Mouse (Mus musculus) gastrocnemius, adult 8-10 months (tissue): Measurements from ENCODE around the gene Tnip2. TPM values are rescaled to one million over a fixed set of nuclear protein-coding genes. Genes with fewer than 3 reads are reported as not detected.

ENCODE experiments used
- DNase-seq, 2 experiments: peaks; one replicate each; pipeline ENCODE4 v3.0.0; 2022; ENCODE audit warnings: low spot score in 2 of 2
- total RNA-seq, 4 experiments: library from RNA; stranded (reverse); gene quantifications; 2 replicates each; pipeline ENCODE4 v1.2.4; 2022

Tnip2 gene
- total RNA-seq, 4 experiments from 2014 or later, result 1.7 to 4.0 (median 2.6) TPM

DNA sequence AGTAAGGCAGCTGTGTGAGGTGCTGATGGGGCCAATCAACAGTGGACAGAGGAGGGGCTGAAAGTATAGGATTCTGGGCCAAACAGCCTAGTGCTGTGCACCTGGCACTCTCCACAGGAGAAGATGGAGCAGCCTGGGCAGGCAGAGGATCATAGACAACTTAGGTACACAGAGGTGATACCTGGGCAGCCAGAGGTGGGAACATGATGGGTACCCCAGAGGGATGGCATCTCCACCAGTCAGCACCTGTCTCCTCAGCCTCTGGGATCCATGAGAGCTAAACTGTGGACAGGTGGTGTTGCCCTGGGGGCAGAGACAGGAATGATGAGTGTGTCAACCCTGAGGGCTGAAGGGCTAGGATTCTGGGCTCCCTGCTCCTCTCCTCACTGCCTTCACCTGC, 10.7 kb upstream of the Tnip2 start:
- no peak for DNase-seq

DNA sequence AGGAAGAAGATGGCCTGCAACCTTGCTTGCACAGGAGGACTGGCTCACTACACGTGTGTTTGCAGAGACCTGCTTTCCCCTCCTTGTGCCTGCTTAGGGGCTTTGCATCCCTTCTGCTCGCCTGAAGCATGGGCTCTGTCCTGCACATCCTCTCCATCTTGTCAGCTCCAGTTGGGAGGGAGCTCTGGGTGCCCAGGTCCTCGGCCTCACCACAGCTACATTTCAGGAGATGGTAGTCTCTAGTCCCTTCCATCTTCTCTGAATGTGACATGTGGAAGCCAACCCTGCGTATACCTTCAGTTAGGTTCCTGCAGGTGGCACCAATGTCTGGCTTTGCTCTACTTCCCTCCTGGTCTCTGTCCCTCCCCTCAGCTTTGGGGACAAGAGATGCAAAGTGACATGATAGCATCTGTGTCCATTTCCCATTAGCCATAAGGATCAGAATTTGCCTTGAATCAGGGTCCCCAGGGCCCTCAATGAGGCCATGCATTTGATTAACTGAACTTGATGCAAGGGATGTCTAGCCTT, 10.2 kb upstream of the Tnip2 start:
- no peak for DNase-seq

GRCm38 (mm10) chr5:34521337-34521736, 7.5 kb upstream of the Tnip2 start:
- no peak for DNase-seq

DNA sequence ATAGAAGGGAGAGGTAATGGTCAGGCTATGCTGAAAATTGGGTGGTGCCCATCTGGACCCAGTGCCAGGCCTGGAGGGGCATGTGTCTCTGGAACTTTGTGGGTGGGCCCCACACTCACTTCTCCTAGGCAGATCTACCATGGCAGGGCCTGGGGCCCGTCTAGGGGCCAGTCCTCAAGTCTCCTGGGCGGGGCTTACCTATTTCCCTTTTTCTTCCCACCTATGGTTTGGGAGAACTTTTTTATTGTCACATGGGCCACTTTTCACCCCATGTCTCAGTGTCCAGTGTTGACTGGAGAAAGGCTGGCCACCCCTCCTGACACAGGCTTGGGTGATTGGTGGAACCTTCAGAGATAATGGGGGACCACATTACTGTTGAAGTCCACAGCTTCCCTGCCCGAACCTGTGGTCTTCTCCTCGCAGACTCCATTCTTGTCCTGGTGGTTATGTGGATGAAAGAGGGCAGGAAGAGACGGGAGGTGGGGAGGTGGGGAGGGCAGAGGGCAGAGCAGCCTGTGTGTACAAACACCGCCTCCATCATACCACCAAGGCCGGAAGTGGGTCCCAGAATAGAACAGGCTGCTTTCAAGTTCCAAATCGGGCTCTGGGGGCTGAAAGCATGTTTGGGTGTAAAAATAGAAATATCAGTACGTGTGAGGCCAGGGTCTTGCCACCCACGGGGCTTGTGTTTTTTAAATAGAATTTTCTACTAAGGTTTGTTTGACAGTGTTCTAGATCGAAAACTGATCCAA, 6.8 kb upstream of the Tnip2 start:
- no peak for DNase-seq

GRCm38 (mm10) chr5:34519389-34519910, 5.7 kb upstream of the Tnip2 start:
- no peak for DNase-seq

GRCm38 (mm10) chr5:34517913-34518312, 4.1 kb upstream of the Tnip2 start:
- DNase-seq, result peak; percentile 67 to 78

- no peak for DNase-seq
Measured at GRCm38 (mm10) chr5:34515096-34515495, 1.3 kb upstream of the Tnip2 start.

GRCm38 (mm10) chr5:34514218-34514566, 401 bp upstream of the Tnip2 start:
- no peak for DNase-seq

GRCm38 (mm10) chr5:34512486-34512885, 1.3 kb downstream of the Tnip2 start:
- no peak for DNase-seq

GRCm38 (mm10) chr5:34502821-34503220, 11.0 kb downstream of the Tnip2 start:
- DNase-seq, result no peak

DNA sequence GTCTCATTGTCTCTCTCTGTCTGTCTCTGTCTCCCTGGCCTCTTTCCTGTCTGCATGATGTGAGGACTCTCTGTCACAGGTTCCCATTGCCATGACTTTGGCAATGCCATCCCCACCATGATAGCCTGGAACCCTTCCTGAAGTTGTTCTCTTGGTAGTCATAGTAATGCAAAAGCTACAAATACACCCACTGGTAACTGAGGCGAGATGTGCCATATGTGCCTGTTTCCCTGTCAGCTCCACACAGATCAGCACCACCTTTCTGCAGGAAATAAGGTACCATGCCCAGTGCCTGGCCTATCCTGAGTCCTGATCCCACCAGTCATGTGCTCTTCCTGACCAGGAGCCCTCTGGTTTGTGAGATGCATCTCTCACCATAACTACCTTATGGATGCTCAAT, 11.4 kb downstream of the Tnip2 start:
- DNase-seq, result no peak

DNA sequence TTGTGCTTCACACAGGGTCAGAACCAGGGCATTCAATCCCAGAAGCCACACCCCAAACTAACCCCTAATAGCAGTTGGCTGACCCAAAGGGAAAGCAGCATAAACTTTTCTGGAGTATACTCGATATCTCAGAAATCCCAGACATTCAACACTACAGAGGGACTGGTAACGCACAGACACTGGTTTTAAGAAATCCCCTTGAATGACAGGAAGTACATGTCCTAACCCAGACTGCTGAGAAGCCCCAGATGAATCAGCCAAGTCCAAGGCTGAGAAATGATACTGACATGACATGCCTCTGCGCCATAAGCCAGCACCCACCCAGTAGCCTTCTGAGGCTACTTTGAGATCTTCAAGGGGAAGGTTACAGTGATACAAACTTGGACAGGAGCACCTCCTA, 12.2 kb downstream of the Tnip2 start:
- DNase-seq, result no peak

GRCm38 (mm10) chr5:34500886-34501285, 12.9 kb downstream of the Tnip2 start:
- DNase-seq, result no peak

DNA sequence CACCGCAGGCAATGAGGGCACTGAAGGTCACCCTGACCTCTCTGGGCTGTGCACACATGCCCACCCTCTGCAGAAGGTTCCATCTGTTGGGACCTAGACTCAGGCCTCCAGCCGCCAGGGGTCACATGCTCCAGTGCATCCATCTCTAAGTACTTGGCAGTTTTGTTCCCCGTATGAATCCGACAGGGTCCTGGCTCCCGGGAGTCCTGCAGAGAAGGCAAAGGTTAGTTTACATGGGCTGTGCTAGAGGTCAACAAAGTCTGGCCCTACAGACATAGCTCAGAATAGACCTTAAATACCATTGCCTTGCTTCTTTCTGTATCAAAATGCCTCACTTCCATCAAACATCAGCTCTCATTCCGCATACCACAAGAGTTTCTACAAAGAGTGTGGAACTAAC, 17.0 kb downstream of the Tnip2 start:
- no peak for DNase-seq

DNA sequence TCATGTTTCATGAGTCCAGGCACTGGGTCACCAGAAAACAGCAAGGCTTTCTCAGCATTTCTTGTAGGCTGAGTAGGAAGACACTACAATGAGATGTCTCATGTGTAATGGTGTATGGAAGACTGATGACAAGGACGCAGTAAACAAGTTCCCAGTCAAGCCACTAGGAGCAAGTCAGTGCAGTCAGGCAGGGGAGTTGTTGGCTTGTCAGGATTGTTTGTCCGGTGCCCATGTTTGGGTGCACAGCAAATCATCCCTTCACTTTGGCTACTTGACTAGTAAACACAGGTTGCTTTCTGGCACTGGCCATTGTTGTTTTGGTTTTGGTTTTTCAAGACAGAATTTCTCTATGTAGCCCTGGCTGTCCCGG, 24.4 kb downstream of the Tnip2 start:
- DNase-seq, result no peak

- no peak for DNase-seq
Measured at GRCm38 (mm10) chr5:34488741-34489417, 24.9 kb downstream of the Tnip2 start.

DNA sequence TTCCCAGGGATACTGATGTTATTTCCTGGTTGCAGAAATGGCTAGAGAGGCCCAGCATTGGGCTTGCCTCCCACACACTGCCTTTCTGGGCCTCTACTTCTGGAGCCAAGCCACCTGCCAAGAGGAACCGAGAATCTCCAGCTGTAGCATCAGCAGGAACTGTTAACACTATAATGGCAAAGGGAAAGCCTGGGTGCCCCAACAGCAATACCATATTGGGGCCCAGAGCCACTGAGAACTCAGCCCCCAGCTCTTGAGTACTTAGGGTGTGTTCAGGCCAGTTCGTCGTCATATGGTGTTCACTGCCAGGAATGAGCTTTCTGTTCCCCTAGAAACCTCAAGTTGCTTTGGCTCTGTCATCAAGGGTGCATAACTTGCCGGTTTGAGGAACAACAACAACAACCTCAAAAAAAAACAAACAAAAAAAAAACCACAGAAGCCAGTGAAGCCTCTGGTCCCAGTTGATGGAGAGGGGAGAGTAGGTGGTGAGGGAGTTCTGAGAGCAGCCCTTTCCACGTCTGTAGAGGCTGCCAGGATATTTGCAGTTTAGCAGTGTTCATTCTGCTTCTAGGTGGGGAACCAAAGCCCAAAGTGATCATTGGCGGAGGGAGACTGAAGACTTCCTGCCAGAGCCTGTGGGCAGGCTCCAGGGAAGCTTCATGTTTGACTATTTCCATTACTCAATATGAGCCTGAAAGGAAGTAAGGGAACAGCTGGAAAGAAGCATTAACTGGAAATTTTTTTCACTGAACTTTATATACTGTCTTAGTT, 26.3 kb downstream of the Tnip2 start:
- peak; percentile 15 to 17 for DNase-seq

- DNase-seq, result no peak
Measured at GRCm38 (mm10) chr5:34485731-34486130, 28.1 kb downstream of the Tnip2 start.

GRCm38 (mm10) chr5:34480926-34481325, 32.9 kb downstream of the Tnip2 start:
- DNase-seq, result no peak

- DNase-seq, result no peak
Measured at GRCm38 (mm10) chr5:34468039-34468775, 45.6 kb downstream of the Tnip2 start.

DNA sequence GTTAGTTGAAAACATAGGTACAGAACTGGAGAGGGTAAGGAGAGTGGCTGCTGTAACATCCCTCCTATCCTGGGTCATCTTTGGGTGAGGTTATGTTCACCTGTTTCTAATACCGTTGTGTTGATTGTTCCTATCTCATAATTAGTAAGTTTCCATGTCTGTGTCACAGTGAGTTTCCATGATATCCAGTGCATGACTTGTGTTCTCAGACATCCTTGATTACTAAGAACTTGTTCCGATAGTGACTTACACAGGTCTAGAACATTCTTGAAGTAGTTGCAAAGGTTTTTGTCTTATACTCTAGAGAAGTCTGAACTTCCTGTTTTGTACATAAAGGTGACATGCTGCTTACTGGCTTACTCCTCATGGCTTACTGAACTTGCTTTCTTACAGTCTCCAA, 47.1 kb downstream of the Tnip2 start:
- no peak for DNase-seq
